Mouse (Mus musculus): ENCODE measurements around the gene Ankrd49.

- no peak for TF ChIP-seq EP300 (optimal IDR thresholded peaks at IDR 0.05)
- TF ChIP-seq CTCF (IDR thresholded peaks at IDR 0.05; ENCODE audit: low read depth), result no peak
Observed at GRCm38 (mm10) chr9:14770803-14771471, 13.7 kb downstream of the Ankrd49 start, which contains the start of gene 1700012B09Rik.
